Mouse (Mus musculus): ENCODE data around the gene Rfc5. TPM values are rescaled to one million over a fixed set of nuclear protein-coding genes. Genes with fewer than 3 reads are reported as not detected.
"Not testable (repeated sequence)": the region's sequence is repeated elsewhere in the genome, so short reads cannot be mapped to it uniquely, and the experiment has no call there.

The Rfc5 gene
- total and polyA plus RNA-seq, 3 experiments, result 6.7 to 10.0 (median 8.6) TPM

- DNase-seq, result no peak
These were observed 41.0 kb downstream of the Rfc5 start for GRCm38 (mm10) chr5:117347838-117348237.

- DNase-seq, result peak; percentile 71
These were observed 41.8 kb downstream of the Rfc5 start for GRCm38 (mm10) chr5:117347011-117347410.

- no peak for DNase-seq
These were observed 42.6 kb downstream of the Rfc5 start for GRCm38 (mm10) chr5:117346281-117346680.

GRCm38 (mm10) chr5:117345432-117345976 is 43.3 kb downstream of the Rfc5 start:
- DNase-seq, result no peak

- not testable (repeated sequence) for DNase-seq
These were observed 44.4 kb downstream of the Rfc5 start for GRCm38 (mm10) chr5:117344496-117344895.

- no peak for DNase-seq
These were observed 47.0 kb downstream of the Rfc5 start for GRCm38 (mm10) chr5:117341896-117342295.

- no peak for DNase-seq
These were observed 48.8 kb downstream of the Rfc5 start for GRCm38 (mm10) chr5:117340081-117340480.

- no peak for DNase-seq
These were observed 50.3 kb downstream of the Rfc5 start for GRCm38 (mm10) chr5:117338503-117338902.

- DNase-seq, result no peak
These were observed 50.8 kb downstream of the Rfc5 start for GRCm38 (mm10) chr5:117337999-117338398.

GRCm38 (mm10) chr5:117330457-117330856 is 58.4 kb downstream of the Rfc5 start:
- no peak for DNase-seq

Other genes starting within 250 kb of the Rfc5 start
- gene Pebp1, start 101.4 kb downstream of the Rfc5 start, total RNA-seq (2021), result 1,000 to 10,000 TPM; 1,220 to 1,287 TPM
- gene Pebp1, start 101.4 kb downstream of the Rfc5 start, polyA plus RNA-seq (2012; rRNA removed), result 2,538 and 3,200 TPM in 2 replicates
- 10 to 100 TPM in 1 of 2 experiments, 1 to 10 TPM in 1; 8.9 to 28.6 TPM for gene Vsig10, start 70.0 kb downstream of the Rfc5 start, total RNA-seq (2021)
- gene Vsig10, start 70.0 kb downstream of the Rfc5 start, polyA plus RNA-seq (2012; rRNA removed), result 38.0 and 44.1 TPM in 2 replicates
- gene Wsb2, start 31.7 kb downstream of the Rfc5 start, total RNA-seq (2021), result 100 to 1,000 TPM; 149 to 153 TPM
- gene Wsb2, start 31.7 kb downstream of the Rfc5 start, polyA plus RNA-seq (2012; rRNA removed), result 179 and 211 TPM in 2 replicates
- 1 to 10 TPM; 3.8 to 5.1 TPM for gene Ksr2, start 25.0 kb upstream of the Rfc5 start, total RNA-seq (2021)
- gene Ksr2, start 25.0 kb upstream of the Rfc5 start, polyA plus RNA-seq (2012; rRNA removed), result 0.46 and 0.92 TPM in 2 replicates